Mouse (Mus musculus) mouse embryonic stem cell (cell line): ENCODE data around the gene Crhbp.

Experiments
- in situ Hi-C, 2 experiments: fragments of 300-500 bp; cut with MboI; formaldehyde crosslinking; loops; 1 replicate in 1 of 2; 3 replicates in 1 of 2; pipeline ENCODE4 v1.14.3; 2019 to 2020; ENCODE audit warnings: low sequenced_read_pairs in 2 of 2, low pct_unique_long_range_greater_than_20kb in 1 of 2, mixed read lengths in 1 of 2; ENCODE audit not compliant: unreplicated experiment in 1 of 2

Crhbp gene

DNA sequence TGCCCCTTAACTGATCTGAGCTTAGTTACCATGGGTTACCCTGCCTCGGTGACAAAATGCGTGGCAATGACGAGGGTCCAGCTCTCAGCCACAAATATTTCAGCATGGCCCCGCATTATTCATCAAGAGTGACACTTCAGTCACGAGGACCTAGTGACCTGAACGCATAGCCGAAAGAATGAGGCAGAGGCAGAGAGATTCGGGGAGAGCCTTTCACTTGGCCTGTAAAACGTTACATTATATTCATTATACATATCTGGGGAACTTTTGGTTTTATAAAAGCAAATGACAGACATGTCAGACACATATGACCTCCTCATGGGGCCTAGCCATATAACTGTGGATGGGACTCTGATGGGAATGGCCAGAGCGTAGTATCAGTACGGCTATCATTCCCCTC lies at the start of gene Crhbp:
Gene Crhbp (minus strand): TSS at position 101 of the 400 bp plus-strand sequence.
- in situ Hi-C loops: no loop called here

DNA sequence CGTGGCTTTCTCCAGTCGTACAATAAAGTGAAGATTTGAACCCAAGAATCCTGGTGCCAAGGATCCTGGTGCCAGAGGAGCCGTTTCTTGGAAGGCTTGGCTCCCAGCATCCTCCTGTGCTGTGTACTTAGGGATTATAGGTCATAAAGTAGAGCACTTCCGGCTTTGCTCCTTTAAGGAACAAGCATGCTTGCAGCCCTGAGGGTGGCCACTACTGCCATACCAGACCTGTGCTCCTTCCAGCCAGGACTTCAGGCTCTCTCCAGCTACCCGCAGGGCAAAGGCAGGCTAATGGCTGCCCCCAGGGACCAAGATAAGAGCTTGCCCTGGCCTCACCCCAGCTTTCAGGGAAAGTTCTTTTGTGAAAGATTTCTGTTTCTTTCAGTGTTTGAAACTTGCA lies 48.6 kb upstream of the Crhbp start:
- in situ Hi-C loops: no loop called here

DNA sequence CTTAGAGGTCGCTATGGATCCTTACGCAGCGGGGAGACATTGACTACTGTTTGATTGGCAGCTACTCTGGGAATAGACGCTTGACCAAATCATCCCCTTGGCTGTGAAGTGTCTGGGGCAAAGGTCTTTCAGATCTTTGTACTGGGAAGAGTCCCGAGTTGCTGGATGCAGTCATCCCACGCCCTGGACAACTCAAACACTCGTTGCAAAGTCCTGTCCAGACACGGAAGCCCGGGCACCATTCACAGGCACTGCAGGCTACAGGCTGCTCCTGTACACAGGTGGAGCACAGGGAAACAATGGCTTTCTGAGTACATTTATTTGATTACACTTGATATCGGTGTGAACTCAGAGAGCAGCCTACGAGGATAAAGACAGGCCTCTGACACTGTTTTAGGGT lies 46.6 kb upstream of the Crhbp start:
- in situ Hi-C loops: no loop called here

DNA sequence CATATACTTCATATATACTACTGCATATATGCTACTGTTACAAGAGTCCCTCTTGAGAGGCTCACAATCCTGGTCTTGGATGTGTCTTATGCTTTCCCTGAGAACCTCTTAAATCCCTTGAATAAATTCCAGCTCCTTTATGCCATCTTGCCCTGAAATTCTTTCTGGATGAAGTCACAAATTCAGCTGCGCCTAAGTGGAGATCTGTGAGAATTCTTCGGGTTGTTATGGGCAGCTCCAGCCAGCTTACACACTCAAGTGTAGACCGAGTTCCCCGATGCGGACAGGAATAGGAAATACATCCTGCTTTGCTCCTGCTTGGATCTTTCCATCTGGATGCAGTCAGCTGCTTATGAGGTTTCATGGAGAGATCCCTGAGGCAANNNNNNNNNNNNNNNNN lies 39.9 kb upstream of the Crhbp start:
- in situ Hi-C loops: no loop called here

DNA sequence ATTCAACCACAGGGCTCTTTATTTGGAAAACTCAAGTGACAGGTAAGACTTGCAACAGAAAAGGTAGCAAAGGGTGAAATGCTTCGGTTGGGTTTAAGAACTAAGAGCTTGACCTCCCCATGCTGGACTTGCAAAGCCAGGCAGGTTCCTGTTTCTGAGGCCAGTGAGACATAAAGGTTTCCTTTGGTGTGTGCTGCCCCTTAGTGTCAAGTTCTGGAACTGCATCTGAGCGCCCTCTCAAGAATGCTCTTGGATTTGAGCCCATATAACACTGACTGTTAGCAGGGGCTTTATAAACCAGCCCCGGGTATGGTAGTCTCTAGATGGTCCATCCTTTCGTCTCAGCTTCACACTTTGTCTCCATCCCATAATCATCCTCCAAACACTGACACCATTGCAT lies 36.7 kb upstream of the Crhbp start:
- in situ Hi-C loops: no loop called here

DNA sequence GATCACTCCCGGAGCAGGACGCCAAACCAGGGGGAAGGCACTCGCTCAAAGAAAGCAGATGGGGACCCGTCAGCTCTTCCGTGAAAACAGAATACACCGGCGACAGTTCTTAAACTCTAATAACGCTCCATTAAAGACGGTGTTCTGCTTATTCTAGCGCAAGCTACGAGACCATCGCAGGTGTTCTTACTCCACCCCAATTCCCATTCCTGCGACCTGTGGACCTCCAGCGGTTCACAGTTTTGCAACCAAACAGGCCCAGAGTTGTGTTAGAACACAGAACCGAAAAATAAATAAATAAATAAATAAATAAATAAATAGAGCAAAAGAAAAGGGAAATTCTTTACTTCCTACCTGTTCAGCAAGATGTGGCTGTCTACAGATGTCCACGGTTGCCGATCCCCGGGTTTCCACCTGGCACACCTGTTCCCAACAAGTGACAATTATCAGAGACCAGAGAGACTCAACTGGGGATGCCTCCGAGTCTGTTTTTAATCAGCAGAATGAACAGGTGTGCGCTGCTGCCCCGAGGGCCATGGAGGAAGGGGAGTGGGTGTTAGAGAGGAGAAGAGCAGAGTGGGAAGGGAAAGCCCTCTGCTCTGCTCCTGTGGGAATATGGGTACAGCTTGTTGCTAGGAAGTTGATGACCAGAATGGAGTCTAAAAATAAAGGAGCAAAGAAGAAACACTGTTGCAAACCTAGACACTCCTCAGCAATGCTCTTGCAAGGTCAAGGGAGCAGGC lies 34.1 kb upstream of the Crhbp start, which contains the start of gene S100z:
Gene S100z (minus strand): TSS at position 51 of the 743 bp plus-strand sequence.
- in situ Hi-C loops: no loop called here

DNA sequence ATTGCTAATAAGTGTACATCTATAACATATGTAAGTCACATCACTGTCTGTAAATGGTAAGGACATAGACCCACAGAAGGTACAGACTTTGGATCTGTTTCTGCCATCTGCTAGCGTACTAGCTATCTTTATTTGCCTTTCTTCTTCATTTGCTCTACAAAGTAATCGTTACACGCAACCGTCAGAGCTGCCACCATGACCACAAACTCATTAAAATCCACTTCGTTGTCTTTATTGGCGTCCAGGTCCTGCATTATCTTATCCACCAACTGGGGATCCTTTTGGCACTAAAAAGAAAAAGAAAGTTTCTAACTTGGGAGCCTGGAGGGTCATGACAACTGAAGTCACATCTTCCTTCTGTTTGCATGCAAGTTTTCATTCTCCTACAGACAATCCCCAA lies 32.4 kb upstream of the Crhbp start:
- in situ Hi-C loops: no loop called here

DNA sequence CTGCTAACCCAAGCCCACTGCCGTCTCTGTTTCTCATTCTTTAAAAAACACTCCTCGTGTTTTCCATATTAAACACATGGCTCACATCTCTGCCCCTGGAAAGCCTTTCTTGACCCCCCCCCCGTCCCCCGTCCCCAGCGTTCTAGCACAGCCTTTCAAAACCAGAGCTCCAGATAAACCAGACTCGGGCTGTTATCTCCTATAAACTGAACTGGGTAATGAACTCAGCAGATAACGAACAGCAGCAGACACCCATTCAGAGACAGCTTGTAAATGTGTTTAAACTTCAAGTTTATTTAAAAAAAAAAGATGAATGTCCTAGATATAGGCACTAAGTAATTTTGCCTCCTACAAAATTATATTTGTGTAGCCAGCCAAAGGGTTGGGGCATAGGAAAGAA lies 30.4 kb upstream of the Crhbp start:
- in situ Hi-C loops: no loop called here

DNA sequence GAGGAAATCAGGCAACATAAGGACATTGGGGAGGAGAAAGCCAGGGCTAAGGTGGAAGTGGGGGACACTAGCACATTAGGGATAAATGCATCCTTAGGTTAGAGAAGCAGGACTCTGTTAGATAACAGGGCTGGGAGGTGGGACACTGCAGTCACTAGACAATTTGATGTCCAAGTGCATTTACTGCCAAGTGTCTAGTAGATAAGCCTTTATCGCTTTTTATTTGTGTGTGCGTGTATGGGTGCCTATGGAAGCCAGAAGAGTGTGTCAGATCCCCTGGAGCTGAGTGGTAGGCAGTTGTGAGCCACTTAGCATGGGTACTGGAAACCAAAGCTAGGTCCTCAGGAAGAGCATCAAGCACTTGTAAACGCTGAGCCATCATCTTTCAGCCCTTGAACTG lies 29.6 kb upstream of the Crhbp start:
- in situ Hi-C loops: loop anchor here (5.0 kb wide), 1 partner anchor 87 kb away; no protein-coding TSS in a partner anchor

DNA sequence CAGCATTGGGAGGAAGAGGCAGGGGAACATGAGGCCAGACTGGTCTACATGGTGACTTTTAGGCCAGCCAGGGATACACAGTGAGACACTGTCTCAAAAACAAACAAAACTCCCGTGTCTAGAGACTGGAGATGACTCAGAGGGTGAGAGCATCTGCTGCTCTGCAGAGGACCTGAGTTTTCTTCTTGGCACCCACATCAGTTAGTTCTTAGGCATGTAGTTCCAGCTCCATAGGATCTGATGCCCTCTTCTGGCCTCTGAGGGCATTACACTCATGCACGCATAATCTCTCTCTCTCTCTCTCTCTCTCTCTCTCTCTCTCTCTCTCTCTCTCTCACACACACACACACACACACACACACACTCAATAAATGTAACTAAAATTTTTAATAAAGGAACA lies 26.2 kb upstream of the Crhbp start:
- in situ Hi-C loops: loop anchor here (5.0 kb wide), 1 partner anchor 84 kb away; no protein-coding TSS in a partner anchor

DNA sequence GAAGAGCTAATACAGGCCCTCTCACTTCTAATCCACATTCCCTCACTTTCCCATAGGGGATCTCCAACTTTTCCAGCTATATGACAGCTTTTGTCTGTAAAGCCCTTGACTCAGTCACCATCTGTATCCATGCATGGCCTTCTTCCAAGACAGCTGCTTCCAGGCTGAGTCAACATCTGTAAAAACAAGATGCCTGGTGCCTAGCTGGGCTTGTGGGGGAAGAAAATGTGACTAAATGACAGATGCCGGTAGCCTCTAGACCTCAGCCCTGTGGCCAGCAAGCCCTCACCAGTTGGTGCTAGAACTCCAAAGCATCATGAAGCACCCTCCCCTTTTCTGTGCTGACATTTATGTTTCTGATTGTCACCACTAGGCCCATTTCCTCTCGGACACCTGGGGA lies 6.8 kb upstream of the Crhbp start:
- in situ Hi-C loops: no loop called here

DNA sequence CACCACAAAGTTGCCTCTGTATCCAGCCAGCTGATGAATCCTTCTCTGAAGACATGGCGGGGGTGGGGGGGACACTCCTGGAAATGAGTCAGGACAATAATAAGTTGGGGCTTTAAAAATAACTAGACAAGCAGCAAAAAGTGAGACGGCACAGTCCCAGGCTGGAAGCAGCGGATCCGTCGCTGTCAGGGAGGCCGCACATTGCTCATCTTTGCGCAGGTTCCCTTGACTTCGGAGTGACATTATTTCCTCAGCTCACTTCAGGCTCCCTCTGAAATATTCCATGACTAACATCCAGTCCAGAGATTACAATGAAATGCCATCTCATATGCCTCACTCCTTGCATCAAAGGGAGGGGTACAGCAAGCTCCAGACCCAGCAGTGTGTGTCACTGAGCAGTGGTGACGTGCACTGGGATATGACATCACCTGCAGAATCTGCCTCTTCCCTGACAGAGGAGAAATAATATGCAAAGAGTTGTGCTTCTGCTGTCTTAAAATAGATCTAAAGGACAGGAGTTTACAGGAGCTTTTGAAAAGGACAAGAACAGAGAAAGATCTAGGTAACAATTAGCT lies 6.0 kb upstream of the Crhbp start:
- in situ Hi-C loops: no loop called here

DNA sequence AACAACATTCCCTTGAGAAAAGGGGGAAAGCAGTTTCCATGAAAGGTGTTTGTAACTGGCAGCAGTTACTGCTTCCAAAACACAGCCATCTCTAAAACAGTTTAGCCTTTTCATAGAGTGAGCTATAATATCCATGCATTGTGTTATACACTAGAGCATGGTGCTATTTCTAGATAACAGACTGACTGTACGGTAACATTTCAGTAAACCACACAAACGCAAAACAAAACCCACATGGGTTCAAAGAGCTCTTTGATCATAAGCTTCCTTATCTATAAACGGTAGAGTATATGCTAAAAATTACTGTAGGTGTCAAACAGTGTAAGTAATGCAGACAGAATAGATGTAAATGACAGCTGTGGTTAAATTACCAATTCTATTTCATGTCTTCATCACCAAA lies 5.0 kb upstream of the Crhbp start:
- in situ Hi-C loops: no loop called here

DNA sequence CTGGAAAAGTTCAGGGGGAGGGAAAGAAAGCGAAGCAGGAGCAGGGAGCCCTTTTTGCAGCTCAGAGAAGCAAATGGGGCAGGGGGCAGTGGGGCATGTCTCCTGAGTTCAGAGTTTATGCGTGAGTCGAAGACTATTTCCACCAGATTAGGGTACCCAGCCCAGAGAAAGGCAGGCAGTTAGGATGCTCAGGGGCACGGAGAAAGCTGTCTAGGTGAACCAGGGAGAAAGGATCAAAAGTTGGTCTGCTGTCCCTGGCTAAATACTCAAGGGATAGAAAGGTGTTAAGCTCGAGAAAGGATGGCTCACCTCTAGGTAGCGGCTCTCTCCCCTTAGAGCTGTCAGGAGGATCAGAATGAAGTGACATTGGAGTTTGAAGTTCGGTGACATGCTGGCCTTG lies 433 bp downstream of the Crhbp start:
- in situ Hi-C loops: no loop called here

DNA sequence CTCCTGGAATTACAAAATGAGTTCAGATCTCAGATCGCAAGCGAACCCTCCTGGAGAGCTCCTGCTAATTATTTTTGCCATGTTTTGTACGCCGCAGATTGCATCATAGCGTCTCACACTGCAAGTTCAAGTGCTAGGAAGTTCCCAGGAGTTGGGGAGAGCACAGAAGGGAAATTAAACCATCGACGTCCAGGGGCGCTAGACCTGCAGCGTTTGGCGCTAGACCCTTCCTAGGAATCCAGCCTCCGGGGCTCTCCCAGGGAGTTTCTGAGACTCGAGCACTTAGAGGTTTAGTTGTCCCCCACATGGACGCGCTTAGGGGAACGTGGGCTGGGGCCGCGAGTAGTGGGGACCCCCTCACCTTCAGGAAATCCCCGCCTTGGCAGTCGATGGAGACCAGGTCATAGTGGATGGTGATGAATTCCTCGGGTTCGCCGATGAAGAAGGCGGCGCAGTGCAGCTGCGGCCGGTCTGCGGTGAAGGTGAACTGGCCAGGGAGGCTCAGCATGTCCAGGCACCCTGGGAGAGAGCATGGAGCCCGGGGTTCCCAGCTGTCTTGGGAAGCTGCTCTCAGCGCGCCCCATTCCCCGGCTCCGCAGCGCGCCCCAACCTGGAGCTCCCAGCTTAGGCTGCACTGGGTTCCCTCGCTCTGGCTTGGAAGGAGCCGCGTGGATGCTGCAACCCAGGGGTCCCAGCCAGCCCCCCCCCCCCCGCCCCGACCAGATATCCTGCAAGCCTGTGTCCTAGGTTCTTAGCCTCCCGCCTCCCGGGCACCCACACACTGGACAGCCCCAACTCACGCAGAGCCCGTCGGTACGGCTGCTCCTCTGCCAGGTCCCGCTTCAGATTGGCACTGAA lies 1.1 kb downstream of the Crhbp start:
- in situ Hi-C loops: no loop called here

DNA sequence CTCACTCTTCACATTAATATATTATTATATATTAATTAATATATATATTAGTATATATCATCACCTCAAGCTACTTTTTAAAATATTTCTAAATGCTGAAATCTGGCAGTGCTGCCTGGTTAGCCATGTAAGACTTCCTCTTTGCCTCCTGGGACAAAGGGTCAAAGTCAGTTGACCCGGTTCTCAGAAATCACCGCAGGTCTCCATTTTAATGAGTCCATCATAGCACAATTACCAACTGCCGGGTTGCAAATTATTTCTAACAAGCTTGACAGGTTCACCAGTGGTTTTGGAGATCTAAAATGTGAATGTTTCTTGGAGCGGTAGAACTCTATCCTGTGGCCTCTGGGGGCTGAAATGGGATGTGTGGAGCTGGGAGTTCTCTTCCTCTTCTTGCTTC lies 1.8 kb downstream of the Crhbp start:
- in situ Hi-C loops: no loop called here

DNA sequence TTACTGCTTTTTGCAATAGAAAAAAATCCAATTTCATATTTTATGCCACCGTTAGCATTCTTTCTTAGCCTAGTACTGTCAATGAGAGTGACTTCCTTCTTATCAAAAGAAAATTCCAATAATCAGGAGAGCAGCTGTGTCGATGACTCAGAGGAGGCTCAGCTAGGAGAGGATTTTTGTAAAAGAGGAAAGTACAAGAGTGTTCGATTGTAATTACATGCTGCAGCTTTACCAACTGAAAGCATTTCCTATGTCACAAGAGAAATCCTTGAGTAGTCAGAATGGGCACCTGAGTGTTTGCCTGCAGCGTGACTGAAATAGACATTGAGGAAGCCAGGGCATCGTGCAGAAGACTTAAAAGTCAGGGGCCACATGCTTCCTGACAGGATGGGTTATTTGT lies 5.2 kb downstream of the Crhbp start:
- in situ Hi-C loops: no loop called here

DNA sequence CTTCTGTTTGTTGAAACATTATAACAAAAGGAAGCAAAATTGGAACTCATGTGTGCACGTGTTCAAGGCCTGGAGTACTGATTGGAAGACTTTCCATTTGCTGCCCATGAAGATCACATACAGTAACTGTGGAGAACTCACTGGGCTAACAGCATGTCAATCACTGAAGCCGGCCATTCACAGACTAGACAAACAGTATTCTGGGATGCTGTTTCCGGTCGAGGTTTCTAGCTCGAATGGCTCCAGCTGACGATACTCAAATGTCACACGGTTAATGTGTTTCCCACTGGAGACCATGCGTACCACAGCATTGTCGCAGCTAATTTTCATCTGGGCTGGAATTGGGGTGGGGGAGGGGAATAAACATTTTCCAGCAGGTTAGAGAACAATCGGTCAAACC lies 13.0 kb downstream of the Crhbp start:
- in situ Hi-C loops: no loop called here

DNA sequence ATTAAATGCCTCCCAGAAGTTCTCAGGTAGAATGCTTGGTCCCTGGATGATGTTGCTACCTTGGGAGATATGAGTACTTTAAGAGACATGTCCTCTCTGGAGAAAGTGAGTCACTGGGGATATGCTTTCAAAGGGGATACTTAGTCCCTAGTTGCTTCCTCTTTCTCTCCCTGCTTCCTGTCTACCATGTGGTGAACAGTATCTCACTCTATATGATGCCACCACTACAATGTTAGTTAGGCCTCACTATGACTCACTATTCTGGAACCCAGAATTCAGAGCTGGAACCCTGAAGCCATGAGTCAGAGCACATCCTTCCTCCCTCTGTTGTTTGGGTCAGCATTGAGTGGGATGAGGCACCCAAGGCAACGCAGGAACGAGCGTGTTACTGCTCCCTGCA lies 17.2 kb downstream of the Crhbp start:
- in situ Hi-C loops: no loop called here
